Mouse (Mus musculus) spleen, postnatal 14 days (tissue): ENCODE results near the gene Ccdc174.
"Not testable (repeated sequence)": the region's sequence is repeated elsewhere in the genome, so short reads cannot be mapped to it uniquely, and the experiment has no call there.

ENCODE experiments used
- DNase-seq, 2 experiments: peaks; one replicate each; pipeline ENCODE4 v3.0.0; 2021 to 2022; ENCODE audit warnings: low spot score in 2 of 2

Gene Ccdc174

GRCm38 (mm10) chr6:91877885-91878651, at the start of gene Ccdc174:
Gene Ccdc174, plus strand, starts transcription at chr6:91878053.
- DNase-seq, result peak; percentile 76 to 86

- DNase-seq, result no peak
Observed at GRCm38 (mm10) chr6:91832863-91833440, 44.9 kb upstream of the Ccdc174 start.

- DNase-seq, result peak in 1 of 2 experiments; percentile 18
Observed at GRCm38 (mm10) chr6:91839010-91839871, 38.6 kb upstream of the Ccdc174 start.

GRCm38 (mm10) chr6:91842897-91843627, 34.8 kb upstream of the Ccdc174 start:
- no peak for DNase-seq

- no peak for DNase-seq
Observed at GRCm38 (mm10) chr6:91843628-91844153, 34.2 kb upstream of the Ccdc174 start.

GRCm38 (mm10) chr6:91852550-91852949, 25.3 kb upstream of the Ccdc174 start:
- DNase-seq, result peak in 1 of 2 experiments; percentile 10

- DNase-seq, result no peak
Observed at GRCm38 (mm10) chr6:91858339-91858738, 19.5 kb upstream of the Ccdc174 start.

GRCm38 (mm10) chr6:91862848-91863247, 15.0 kb upstream of the Ccdc174 start:
- no peak for DNase-seq

- DNase-seq, result no peak
Observed at GRCm38 (mm10) chr6:91864595-91864994, 13.3 kb upstream of the Ccdc174 start.

GRCm38 (mm10) chr6:91865601-91866000, 12.3 kb upstream of the Ccdc174 start:
- no peak for DNase-seq

- no peak for DNase-seq
Observed at GRCm38 (mm10) chr6:91868091-91868490, 9.8 kb upstream of the Ccdc174 start.

GRCm38 (mm10) chr6:91872781-91873180, 5.1 kb upstream of the Ccdc174 start:
- DNase-seq, result no peak

- DNase-seq, result no peak
Observed at GRCm38 (mm10) chr6:91883859-91884258, 6.0 kb downstream of the Ccdc174 start.

- DNase-seq, result no peak
Observed at GRCm38 (mm10) chr6:91889255-91889906, 11.5 kb downstream of the Ccdc174 start.

- no peak for DNase-seq
Observed at GRCm38 (mm10) chr6:91890615-91891014, 12.8 kb downstream of the Ccdc174 start.

GRCm38 (mm10) chr6:91891776-91892175, 13.9 kb downstream of the Ccdc174 start:
- DNase-seq, result no peak

GRCm38 (mm10) chr6:91896783-91897182, 18.9 kb downstream of the Ccdc174 start:
- no peak for DNase-seq

- peak; percentile 24 to 54 for DNase-seq
Observed at GRCm38 (mm10) chr6:91901505-91901904, 23.7 kb downstream of the Ccdc174 start.

- DNase-seq, result not testable (repeated sequence)
Observed at GRCm38 (mm10) chr6:91902509-91902908, 24.7 kb downstream of the Ccdc174 start, which contains the start of gene 4930590J08Rik. Gene 4930590J08Rik, plus strand, starts transcription at chr6:91902809.

- no peak for DNase-seq
Observed at GRCm38 (mm10) chr6:91914011-91914410, 36.2 kb downstream of the Ccdc174 start.

GRCm38 (mm10) chr6:91917286-91917685, 39.4 kb downstream of the Ccdc174 start:
- no peak for DNase-seq
